Mouse (Mus musculus) ES-Bruce4 (cell line): ENCODE results near the gene 4930442H23Rik.

ENCODE experiments used
- CTCF ChIP-seq: IDR thresholded peaks from one replicate; pipeline ENCODE4 v1.8.1; 2011; ENCODE audit warnings: low read depth, low read length
- EP300 ChIP-seq: IDR thresholded peaks from 2 replicates; pipeline ENCODE4 v1.6.1; 2011; ENCODE audit warnings: low read depth, low read length; ENCODE audit not compliant: insufficient read depth
- POLR2A ChIP-seq: IDR thresholded peaks from one replicate; pipeline ENCODE4 v1.8.1; 2011; ENCODE audit warnings: low read length; ENCODE audit not compliant: insufficient read depth

- TF ChIP-seq CTCF = no peak
- TF ChIP-seq POLR2A = no peak
- no peak for TF ChIP-seq EP300
These were observed 21.9 kb downstream of the 4930442H23Rik start for GRCm38 (mm10) chr10:81161602-81162317.
